Mouse (Mus musculus): ENCODE data around the gene Rbm7.
"Not testable (repeated sequence)": the region's sequence is repeated elsewhere in the genome, so short reads cannot be mapped to it uniquely, and the experiment has no call there.

Rbm7 gene

GRCm38 (mm10) chr9:48494817-48495547, at the start of gene Rbm7, which contains the start of gene Gm5617:
Rbm7 (minus strand) TSS chr9:48495299.
Gm5617 (plus strand) TSS chr9:48495442.
- peak; percentile 93 for DNase-seq

GRCm38 (mm10) chr9:48538688-48539087, 43.6 kb upstream of the Rbm7 start:
- DNase-seq: no peak

- DNase-seq: no peak
These were observed 43.0 kb upstream of the Rbm7 start for GRCm38 (mm10) chr9:48538044-48538645.

- DNase-seq: not testable (repeated sequence)
These were observed 42.5 kb upstream of the Rbm7 start for GRCm38 (mm10) chr9:48537616-48538015.

- DNase-seq: no peak
These were observed 41.3 kb upstream of the Rbm7 start for GRCm38 (mm10) chr9:48536414-48536813.

- no peak for DNase-seq
These were observed 37.6 kb upstream of the Rbm7 start for GRCm38 (mm10) chr9:48532730-48533129.

GRCm38 (mm10) chr9:48532203-48532602, 37.1 kb upstream of the Rbm7 start:
- no peak for DNase-seq

GRCm38 (mm10) chr9:48531294-48531693, 36.2 kb upstream of the Rbm7 start:
- DNase-seq: no peak

- DNase-seq: no peak
These were observed 31.4 kb upstream of the Rbm7 start for GRCm38 (mm10) chr9:48526520-48526919.

- no peak for DNase-seq
These were observed 30.5 kb upstream of the Rbm7 start for GRCm38 (mm10) chr9:48525566-48525965.

- DNase-seq: not testable (repeated sequence)
These were observed 25.3 kb upstream of the Rbm7 start for GRCm38 (mm10) chr9:48520405-48520804.

- DNase-seq: no peak
These were observed 22.5 kb upstream of the Rbm7 start for GRCm38 (mm10) chr9:48517372-48518130.

- DNase-seq: no peak
These were observed 21.7 kb upstream of the Rbm7 start for GRCm38 (mm10) chr9:48516615-48517371.

GRCm38 (mm10) chr9:48515332-48515731, 20.2 kb upstream of the Rbm7 start:
- no peak for DNase-seq

GRCm38 (mm10) chr9:48510134-48510533, 15.0 kb upstream of the Rbm7 start:
- no peak for DNase-seq

- DNase-seq: no peak
These were observed 9.8 kb upstream of the Rbm7 start for GRCm38 (mm10) chr9:48504741-48505365.

- DNase-seq: no peak
These were observed 7.9 kb upstream of the Rbm7 start for GRCm38 (mm10) chr9:48503001-48503400.

- no peak for DNase-seq
These were observed 6.1 kb upstream of the Rbm7 start for GRCm38 (mm10) chr9:48501192-48501591.

- no peak for DNase-seq
These were observed 441 bp upstream of the Rbm7 start for GRCm38 (mm10) chr9:48495548-48495932.

- no peak for DNase-seq
These were observed 13.6 kb downstream of the Rbm7 start for GRCm38 (mm10) chr9:48481214-48482134.
